ENCODE assay signal across 25 mouse cellular contexts in the genomic region with DNA sequence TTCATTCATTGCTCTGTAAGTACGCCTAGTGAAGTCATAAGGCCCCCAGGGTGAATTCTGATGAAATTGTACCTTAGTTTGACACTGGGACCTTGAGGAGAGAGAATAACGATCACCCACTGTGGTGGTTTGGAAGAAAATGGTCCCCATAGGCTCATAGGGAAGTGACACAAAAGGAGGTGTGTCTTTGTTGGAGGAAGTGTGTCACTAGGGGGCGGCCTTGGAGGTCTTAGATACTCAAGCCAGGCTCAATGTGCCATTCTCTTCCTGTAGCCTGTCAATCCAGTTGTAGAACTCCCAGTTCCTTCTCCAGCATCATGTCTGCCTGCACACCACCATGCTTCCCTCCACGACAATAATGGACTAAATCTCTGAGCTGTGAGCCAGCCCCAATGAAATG. TPM values are rescaled to one million over a fixed set of nuclear protein-coding genes. Genes with fewer than 3 reads are reported as not detected.
"Had no signal": no experiment of that assay in that cellular context is flagged by ENCODE, and none has a peak within 500 bp of the region (broad histone marks: within the 10 kb centered on the region; RNA-seq: fewer than 3 reads in every experiment).

No protein-coding gene starts in this region.

- H3K9me3 ChIP-seq: embryonic facial prominence, embryonic 10.5 days; embryonic facial prominence, embryonic 12.5 days; embryonic facial prominence, embryonic 13.5 days; embryonic facial prominence, embryonic 15.5 days; forebrain, embryonic 12.5 days; forebrain, embryonic 13.5 days; forebrain, embryonic 15.5 days; heart, embryonic 10.5 days had no signal

- H3K4me3 ChIP-seq: embryonic facial prominence, embryonic 10.5 days; embryonic facial prominence, embryonic 12.5 days; embryonic facial prominence, embryonic 13.5 days; embryonic facial prominence, embryonic 15.5 days; erythroblast, embryonic 14.5 days; forebrain, embryonic 12.5 days; forebrain, embryonic 13.5 days; forebrain, embryonic 15.5 days; gastrocnemius, adult 2 months; heart, adult 2 months; heart, embryonic 10.5 days had no signal

- H3K4me1 ChIP-seq: embryonic facial prominence, embryonic 10.5 days; embryonic facial prominence, embryonic 12.5 days; embryonic facial prominence, embryonic 13.5 days; embryonic facial prominence, embryonic 15.5 days; forebrain, embryonic 12.5 days; forebrain, embryonic 13.5 days; forebrain, embryonic 15.5 days; heart, embryonic 10.5 days had no signal

- H3K27me3 ChIP-seq: embryonic facial prominence, embryonic 12.5 days; embryonic facial prominence, embryonic 13.5 days; embryonic facial prominence, embryonic 15.5 days; forebrain, embryonic 12.5 days; forebrain, embryonic 13.5 days; forebrain, embryonic 15.5 days had no signal

- DNase-seq: cerebellum, adult 9-11 months; cerebellum, postnatal 10 days; cerebellum, postnatal 14 days; cerebellum, postnatal 25 days; cerebellum, postnatal 36 days; embryo, embryonic 11 days; forebrain, postnatal 0 days; gastrocnemius, adult 2 months; gastrocnemius, postnatal 10 days; gastrocnemius, postnatal 14 days; gastrocnemius, postnatal 25 days; gastrocnemius, postnatal 36 days; heart, adult 11 months; heart, adult 18-20 months; heart, adult 2 months had no signal

- H3K27ac ChIP-seq: embryonic facial prominence, embryonic 10.5 days; embryonic facial prominence, embryonic 12.5 days; embryonic facial prominence, embryonic 13.5 days; embryonic facial prominence, embryonic 15.5 days; forebrain, embryonic 12.5 days; forebrain, embryonic 13.5 days; forebrain, embryonic 15.5 days; gastrocnemius, adult 2 months; heart, adult 2 months; heart, embryonic 10.5 days had no signal

- H3K36me3 ChIP-seq: embryonic facial prominence, embryonic 10.5 days; embryonic facial prominence, embryonic 12.5 days; embryonic facial prominence, embryonic 13.5 days; embryonic facial prominence, embryonic 15.5 days; forebrain, embryonic 12.5 days; forebrain, embryonic 15.5 days; heart, embryonic 10.5 days had no signal

RNA-seq across cellular contexts. Expression of a gene that starts 34.7 kb away (rescaled TPM):
- total RNA-seq: granulocyte monocyte progenitor cell, adult 5-6 weeks had no signal
